Mouse (Mus musculus) bone marrow, adult 2 months (tissue): ENCODE measurements around the gene Irx5. TPM values are rescaled to one million over a fixed set of nuclear protein-coding genes. Genes with fewer than 3 reads are reported as not detected.

Source experiments
- H3K27ac ChIP-seq: fragments of 200-500 bp; 2 replicates; pipeline ENCODE4 v1.5.1; 2012; ENCODE audit warnings: low read depth, mild to moderate bottlenecking, control low read depth, inconsistent platforms, low read length; ENCODE audit not compliant: control insufficient read depth, poor library complexity, insufficient read depth
- H3K4me1 ChIP-seq: fragments of 200-500 bp; 2 replicates; pipeline ENCODE4 v1.6.1; 2011; ENCODE audit warnings: low read length; ENCODE audit not compliant: control insufficient read depth, insufficient read depth
- H3K4me3 ChIP-seq: fragments of 200-500 bp; replicated peaks from 2 replicates; pipeline ENCODE3; 2011; ENCODE audit warnings: mild to moderate bottlenecking, low read depth, low read length, control low read depth; ENCODE audit not compliant: control insufficient read depth
- CTCF ChIP-seq: fragments of 200-500 bp; IDR thresholded peaks from 2 replicates; pipeline ENCODE4 v1.5.1; 2011; ENCODE audit warnings: low read length, control low read depth; ENCODE audit not compliant: control insufficient read depth, insufficient read depth
- POLR2A ChIP-seq: fragments of 200-500 bp; IDR thresholded peaks from 2 replicates; pipeline ENCODE4 v1.6.1; 2011; ENCODE audit warnings: low read depth, mild to moderate bottlenecking, control low read depth, low read length, borderline replicate concordance; ENCODE audit not compliant: control insufficient read depth
- WGBS: fragments of 180-500 bp; shearing (Covaris S2); methylation state at CpG from one replicate; pipeline ENCODE4 v1.1.7; 2018; 5-methylcytosine and 5-hydroxymethylcytosine counted together
- polyA plus RNA-seq: library from polyadenylated mRNA; stranded (reverse); fragments of >200 nt; gene quantifications from 2 replicates; pipeline ENCODE4 v1.2.4, GENCODE M21; 2011; ENCODE audit warnings: low replicate concordance; ENCODE audit not compliant: missing spikeins, insufficient read depth, insufficient read length

Irx5 gene
- polyA plus RNA-seq: not detected in 2 replicates

DNA sequence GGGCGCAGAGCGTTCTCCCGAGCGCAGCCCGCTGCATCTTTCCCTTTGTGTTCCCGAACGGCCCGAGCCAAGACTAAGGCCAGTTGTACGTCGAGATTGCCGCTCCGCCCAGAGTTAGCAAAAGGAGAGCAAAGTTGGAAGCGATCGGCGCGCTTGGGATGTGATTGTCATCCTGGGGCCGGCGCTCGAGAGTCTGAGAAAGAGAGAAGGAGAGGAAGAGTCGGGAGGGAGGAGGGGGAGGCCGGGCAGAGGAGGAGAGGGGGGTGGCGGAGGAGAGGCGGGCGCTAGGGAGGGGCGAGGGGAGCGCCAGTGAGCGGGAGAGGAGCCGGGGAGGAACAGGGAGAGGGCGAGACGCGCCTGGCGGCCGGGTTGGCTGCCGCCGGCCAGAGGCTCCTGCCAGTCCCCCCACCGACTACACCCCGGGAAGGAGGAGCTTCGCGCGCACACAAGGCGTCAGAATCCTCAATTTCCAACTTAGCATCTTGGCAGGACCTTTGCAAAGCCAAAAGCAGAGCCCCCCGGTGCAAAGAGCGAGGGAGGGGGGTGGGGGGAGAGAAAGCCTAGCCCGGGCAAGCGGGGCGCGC is at the start of gene Irx5:
Irx5 (plus strand) TSS at position 228 of the 584 bp plus-strand sequence.
- TF ChIP-seq CTCF (no peak), POLR2A (no peak)
- Histone ChIP-seq H3K27ac (no peak within 1 kb of the TSS; the same call in 1 of the 2 replicates), H3K4me1 (no peaks in the 10 kb centered on the region), H3K4me3 (no peak within 1 kb of the TSS)
- 2% methylated on average over 43 of the region's 47 CpGs for WGBS

GRCm38 (mm10) chr8:92312178-92312577 is 45.2 kb upstream of the Irx5 start:
- TF ChIP-seq CTCF: no peak
- no peak for TF ChIP-seq POLR2A
- Histone ChIP-seq H3K4me3 (no peak overlapping the region), H3K27ac (no peak overlapping the region), H3K4me1 (no peaks in the 10 kb centered on the region)
- WGBS: 66% methylated on average over 7 of the region's 7 CpGs

- 76% methylated on average over 3 of the region's 3 CpGs for WGBS
- Histone ChIP-seq H3K27ac (no peak overlapping the region), H3K4me1 (no peaks in the 10 kb centered on the region), H3K4me3 (no peak overlapping the region)
- TF ChIP-seq POLR2A: no peak
- TF ChIP-seq CTCF: no peak
Measured at GRCm38 (mm10) chr8:92313707-92314106, 43.7 kb upstream of the Irx5 start.

DNA sequence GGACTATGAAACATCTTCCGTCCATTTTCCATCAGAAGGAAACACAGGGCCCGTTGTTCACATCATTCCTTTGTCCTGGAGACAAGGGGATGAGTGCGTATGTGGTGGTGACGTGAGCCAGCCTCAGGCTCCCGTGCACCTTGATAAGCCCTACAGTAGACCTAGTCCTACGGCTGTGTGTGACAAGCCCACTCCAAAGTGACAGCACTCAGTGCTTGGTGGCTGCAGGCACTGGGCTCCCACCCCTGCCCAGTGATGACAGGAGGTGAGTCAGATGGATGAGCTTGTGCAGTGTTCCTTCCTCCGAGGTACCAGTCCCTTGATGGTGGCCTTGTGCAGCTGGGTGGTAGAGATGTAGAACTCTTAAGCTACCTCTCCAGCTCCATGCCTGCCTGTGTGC is 33.7 kb upstream of the Irx5 start:
- H3K4me3 ChIP-seq: no peak overlapping the region
- WGBS: 88% methylated on average over 7 of the region's 7 CpGs
- H3K4me1 ChIP-seq: no peaks in the 10 kb centered on the region; the same call in 1 of the 2 replicates
- H3K27ac ChIP-seq: no peak overlapping the region
- no peak for TF ChIP-seq POLR2A

GRCm38 (mm10) chr8:92327176-92327575 is 30.2 kb upstream of the Irx5 start:
- no peak for TF ChIP-seq POLR2A
- Histone ChIP-seq H3K4me1 (no peaks in the 10 kb centered on the region; the same call in 1 of the 2 replicates), H3K4me3 (no peak overlapping the region), H3K27ac (no peak overlapping the region)
- WGBS: 76% methylated on average over 2 of the region's 2 CpGs

- no peak overlapping the region for H3K27ac ChIP-seq
- WGBS: 9% methylated on average over 4 of the region's 4 CpGs
- H3K4me3 ChIP-seq: no peak overlapping the region
- TF ChIP-seq POLR2A (no peak), CTCF (no peak)
- H3K4me1 ChIP-seq: no peaks in the 10 kb centered on the region; the same call in 1 of the 2 replicates
Measured at GRCm38 (mm10) chr8:92329273-92329672, 28.2 kb upstream of the Irx5 start.

GRCm38 (mm10) chr8:92331811-92332210 is 25.6 kb upstream of the Irx5 start:
- WGBS: 71% methylated on average over 3 of the region's 3 CpGs

GRCm38 (mm10) chr8:92333406-92333805 is 24.0 kb upstream of the Irx5 start:
- Histone ChIP-seq H3K27ac (no peak overlapping the region), H3K4me1 (no peaks in the 10 kb centered on the region; the same call in 1 of the 2 replicates), H3K4me3 (no peak overlapping the region)
- 86% methylated on average over 8 of the region's 8 CpGs for WGBS
- TF ChIP-seq CTCF (no peak), POLR2A (no peak)

More at GRCm38 (mm10) chr8:92331811-92332210, 25.6 kb upstream of the Irx5 start:
- H3K4me1 ChIP-seq: no peaks in the 10 kb centered on the region; the same call in 1 of the 2 replicates
- no peak overlapping the region for H3K4me3 ChIP-seq
- H3K27ac ChIP-seq: no peak overlapping the region
- TF ChIP-seq CTCF (no peak), POLR2A (no peak)

GRCm38 (mm10) chr8:92335079-92335478 is 22.3 kb upstream of the Irx5 start:
- 82% methylated on average over 7 of the region's 7 CpGs for WGBS
- TF ChIP-seq POLR2A (no peak), CTCF (no peak)
- Histone ChIP-seq H3K4me1 (no peaks in the 10 kb centered on the region), H3K4me3 (no peak overlapping the region), H3K27ac (no peak overlapping the region)
